Mouse (Mus musculus) heart, embryonic 15.5 days (tissue): ENCODE measurements around the gene Rho. TPM values are rescaled to one million over a fixed set of nuclear protein-coding genes. Genes with fewer than 3 reads are reported as not detected.

Experiments used
- ATAC-seq: fragments of 200-750 bp; cut with Nextera tagmentation; replicated peaks from 2 replicates; pipeline ENCODE4 v1.8.0; 2017; ENCODE audit warnings: low read depth, moderate TSS enrichment; ENCODE audit not compliant: insufficient number of reproducible peaks, insufficient read depth, low FRiP score
- H3K27ac ChIP-seq: fragments of 300-500 bp; sonication (generic); 2 replicates; pipeline ENCODE4 v1.5.1; 2015; ENCODE audit warnings: mild to moderate bottlenecking, inconsistent platforms
- H3K27me3 ChIP-seq: fragments of 300-500 bp; sonication (generic); 2 replicates; pipeline ENCODE4 v1.6.1; 2015; ENCODE audit warnings: inconsistent platforms
- H3K36me3 ChIP-seq: fragments of 300-500 bp; sonication (generic); 2 replicates; pipeline ENCODE4 v1.6.1; 2015; ENCODE audit warnings: mild to moderate bottlenecking, inconsistent platforms
- H3K4me1 ChIP-seq: fragments of 300-500 bp; sonication (generic); replicated peaks from 2 replicates; pipeline ENCODE4 v1.6.1; 2015; ENCODE audit warnings: inconsistent platforms
- H3K4me2 ChIP-seq: fragments of 300-500 bp; sonication (generic); 2 replicates; pipeline ENCODE4 v1.6.1; 2015; ENCODE audit warnings: inconsistent platforms, mild to moderate bottlenecking, moderate library complexity
- H3K4me3 ChIP-seq: fragments of 300-500 bp; sonication (generic); 2 replicates; pipeline ENCODE4 v1.5.1; 2015; ENCODE audit warnings: mild to moderate bottlenecking, inconsistent platforms
- H3K9ac ChIP-seq: fragments of 300-500 bp; sonication (generic); 2 replicates; pipeline ENCODE4 v1.6.1; 2015; ENCODE audit warnings: mild to moderate bottlenecking, inconsistent platforms
- H3K9me3 ChIP-seq: fragments of 300-500 bp; sonication (generic); replicated peaks from 2 replicates; pipeline ENCODE4 v1.6.1; 2016; ENCODE audit warnings: inconsistent platforms
- WGBS: fragments of 180-500 bp; shearing (Covaris S2); methylation state at CpG from one replicate; pipeline ENCODE4 v1.1.7; 2015; ENCODE audit warnings: mixed read lengths; 5-methylcytosine and 5-hydroxymethylcytosine counted together
- polyA plus RNA-seq: library from polyadenylated mRNA; unstranded; fragments of >200 nt; fragmentation: Nextera tagmentation; extraction: Ambion mirVana; gene quantifications from 2 replicates; pipeline ENCODE4 v1.2.1, GENCODE M21; 2015

Gene Rho
- not detected in 2 replicates for polyA plus RNA-seq

GRCm38 (mm10) chr6:115931639-115932038 is at the start of gene Rho:
Gene Rho, plus strand, starts transcription at chr6:115931748.
- H3K27ac ChIP-seq: no peak within 1 kb of the TSS
- peaks cover 9% of the 10 kb centered on the region for H3K4me1 ChIP-seq

GRCm38 (mm10) chr6:115884018-115884417 is 47.5 kb upstream of the Rho start:
- H3K4me2 ChIP-seq: no peak overlapping the region
- ATAC-seq: peak; percentile 53; the same call in 1 of the 2 replicates
- H3K9ac ChIP-seq: no peak overlapping the region
- peak overlapping the region; percentile 64 for H3K27ac ChIP-seq
- H3K36me3 ChIP-seq: peaks cover 24% of the 10 kb centered on the region
- no peak overlapping the region for H3K4me3 ChIP-seq
- H3K27me3 ChIP-seq: no peaks in the 10 kb centered on the region
- no peaks in the 10 kb centered on the region for H3K9me3 ChIP-seq
- peaks cover 12% of the 10 kb centered on the region for H3K4me1 ChIP-seq

More at GRCm38 (mm10) chr6:115931639-115932038, at the start of gene Rho:
- Histone ChIP-seq H3K9ac (no peak within 1 kb of the TSS), H3K4me2 (no peak within 1 kb of the TSS), H3K4me3 (no peak within 1 kb of the TSS), H3K36me3 (no peaks in the 10 kb centered on the region), H3K27me3 (no peaks in the 10 kb centered on the region), H3K9me3 (no peaks in the 10 kb centered on the region)
- 86% methylated on average over 14 of the region's 14 CpGs for WGBS
- ATAC-seq: no peak

- Histone ChIP-seq H3K4me1 (peaks cover 15% of the 10 kb centered on the region), H3K36me3 (peaks cover 24% of the 10 kb centered on the region), H3K27ac (no peak overlapping the region), H3K9me3 (no peaks in the 10 kb centered on the region), H3K4me3 (no peak overlapping the region), H3K27me3 (no peaks in the 10 kb centered on the region), H3K9ac (no peak overlapping the region), H3K4me2 (no peak overlapping the region)
- no peak for ATAC-seq
- 60% methylated on average over 4 of the region's 4 CpGs for WGBS
Observed at GRCm38 (mm10) chr6:115886894-115887293, 44.7 kb upstream of the Rho start.

GRCm38 (mm10) chr6:115888296-115888695 is 43.3 kb upstream of the Rho start:
- peaks cover 24% of the 10 kb centered on the region for H3K36me3 ChIP-seq
- H3K27me3 ChIP-seq: no peaks in the 10 kb centered on the region
- no peaks in the 10 kb centered on the region for H3K9me3 ChIP-seq
- 91% methylated on average over 3 of the region's 3 CpGs for WGBS
- H3K27ac ChIP-seq: no peak overlapping the region
- H3K4me3 ChIP-seq: no peak overlapping the region
- peaks cover 16% of the 10 kb centered on the region for H3K4me1 ChIP-seq
- H3K4me2 ChIP-seq: no peak overlapping the region
- no peak overlapping the region for H3K9ac ChIP-seq
- no peak for ATAC-seq

GRCm38 (mm10) chr6:115890601-115891000 is 40.9 kb upstream of the Rho start:
- ATAC-seq: no peak
- 56% methylated on average over 8 of the region's 8 CpGs for WGBS

GRCm38 (mm10) chr6:115891061-115891460 is 40.5 kb upstream of the Rho start:
- H3K36me3 ChIP-seq: peaks cover 25% of the 10 kb centered on the region
- H3K27me3 ChIP-seq: no peaks in the 10 kb centered on the region
- peak overlapping the region; percentile 31 for H3K27ac ChIP-seq
- no peaks in the 10 kb centered on the region for H3K9me3 ChIP-seq
- no peak overlapping the region for H3K4me3 ChIP-seq
- no peak for ATAC-seq
- WGBS: 52% methylated on average over 6 of the region's 6 CpGs
- no peak overlapping the region for H3K4me2 ChIP-seq
- H3K9ac ChIP-seq: no peak overlapping the region
- H3K4me1 ChIP-seq: peaks cover 16% of the 10 kb centered on the region

More at GRCm38 (mm10) chr6:115890601-115891000, 40.9 kb upstream of the Rho start:
- Histone ChIP-seq H3K4me2 (no peak overlapping the region), H3K4me1 (peaks cover 16% of the 10 kb centered on the region), H3K27me3 (no peaks in the 10 kb centered on the region), H3K27ac (no peak overlapping the region; the same call in 1 of the 2 replicates), H3K36me3 (peaks cover 27% of the 10 kb centered on the region), H3K9ac (no peak overlapping the region), H3K9me3 (no peaks in the 10 kb centered on the region), H3K4me3 (no peak overlapping the region)

GRCm38 (mm10) chr6:115891497-115892061 is 40.0 kb upstream of the Rho start:
- no peaks in the 10 kb centered on the region for H3K27me3 ChIP-seq
- whole genome bisulfite sequencing: 57% methylated on average over 8 of the region's 8 CpGs
- no peak for ATAC-seq

GRCm38 (mm10) chr6:115892363-115892762 is 39.2 kb upstream of the Rho start:
- H3K9ac ChIP-seq: no peak overlapping the region
- no peak overlapping the region for H3K4me2 ChIP-seq
- no peaks in the 10 kb centered on the region for H3K9me3 ChIP-seq
- H3K27me3 ChIP-seq: no peaks in the 10 kb centered on the region
- no peak overlapping the region for H3K4me3 ChIP-seq
- peaks cover 22% of the 10 kb centered on the region for H3K4me1 ChIP-seq
- H3K36me3 ChIP-seq: peaks cover 19% of the 10 kb centered on the region
- WGBS: 65% methylated on average over 3 of the region's 3 CpGs
- no peak overlapping the region; the same call in 1 of the 2 replicates for H3K27ac ChIP-seq
- ATAC-seq: no peak

More at GRCm38 (mm10) chr6:115891497-115892061, 40.0 kb upstream of the Rho start:
- Histone ChIP-seq H3K4me2 (no peak overlapping the region), H3K36me3 (peaks cover 25% of the 10 kb centered on the region), H3K27ac (peak overlapping the region; percentile 42; the same call in 1 of the 2 replicates), H3K4me3 (no peak overlapping the region), H3K9ac (no peak overlapping the region), H3K4me1 (peaks cover 15% of the 10 kb centered on the region), H3K9me3 (no peaks in the 10 kb centered on the region)

GRCm38 (mm10) chr6:115896346-115896745 is 35.2 kb upstream of the Rho start:
- Histone ChIP-seq H3K4me3 (no peak overlapping the region), H3K9ac (no peak overlapping the region), H3K4me2 (no peak overlapping the region), H3K27ac (peak overlapping the region; percentile 53; the same call in 1 of the 2 replicates), H3K4me1 (peaks cover 22% of the 10 kb centered on the region), H3K9me3 (no peaks in the 10 kb centered on the region), H3K36me3 (peaks cover 3% of the 10 kb centered on the region; the same call in 1 of the 2 replicates), H3K27me3 (no peaks in the 10 kb centered on the region)
- no peak for ATAC-seq
- WGBS: 71% methylated on average over 1 of the region's 1 CpGs

GRCm38 (mm10) chr6:115897117-115897516 is 34.4 kb upstream of the Rho start:
- no peak for ATAC-seq
- no peak overlapping the region for H3K4me2 ChIP-seq
- H3K36me3 ChIP-seq: peaks cover 3% of the 10 kb centered on the region; the same call in 1 of the 2 replicates
- no peaks in the 10 kb centered on the region for H3K27me3 ChIP-seq
- H3K4me1 ChIP-seq: peaks cover 24% of the 10 kb centered on the region
- no peak overlapping the region for H3K4me3 ChIP-seq
- peak overlapping the region; percentile 53 for H3K27ac ChIP-seq
- 44% methylated on average over 4 of the region's 4 CpGs for WGBS
- H3K9ac ChIP-seq: no peak overlapping the region
- H3K9me3 ChIP-seq: no peaks in the 10 kb centered on the region

- Histone ChIP-seq H3K4me1 (peaks cover 24% of the 10 kb centered on the region), H3K27ac (no peak overlapping the region), H3K4me2 (no peak overlapping the region), H3K9ac (no peak overlapping the region), H3K36me3 (peaks cover 3% of the 10 kb centered on the region), H3K27me3 (no peaks in the 10 kb centered on the region), H3K9me3 (no peaks in the 10 kb centered on the region), H3K4me3 (no peak overlapping the region)
- ATAC-seq: no peak
- 79% methylated on average over 7 of the region's 7 CpGs for WGBS
Observed at GRCm38 (mm10) chr6:115897926-115898520, 33.5 kb upstream of the Rho start.
